Mouse (Mus musculus) liver, postnatal 0 days (tissue): Measurements from ENCODE around the gene Rhox12. TPM values are rescaled to one million over a fixed set of nuclear protein-coding genes. Genes with fewer than 3 reads are reported as not detected.

ENCODE experiments used
- ATAC-seq: fragments of 200-750 bp; cut with Nextera tagmentation; 2 replicates; pipeline ENCODE4 v1.8.0; 2017; ENCODE audit warnings: mild to moderate bottlenecking, moderate library complexity
- DNase-seq: peaks from one replicate; pipeline ENCODE4 v3.0.0-alpha.2; 2016
- H3K27ac ChIP-seq: fragments of 300-500 bp; sonication (generic); 2 replicates; pipeline ENCODE4 v1.5.1; 2014; ENCODE audit warnings: antibody characterized with exemption, moderate library complexity, mild to moderate bottlenecking, low read depth
- H3K27me3 ChIP-seq: fragments of 300-500 bp; sonication (generic); 2 replicates; pipeline ENCODE4 v1.6.1; 2014; ENCODE audit warnings: low read length, control low read depth, mixed read lengths; ENCODE audit not compliant: insufficient read depth
- H3K36me3 ChIP-seq: fragments of 300-500 bp; sonication (generic); replicated peaks from 2 replicates; pipeline ENCODE4 v1.6.1; 2014; ENCODE audit warnings: mild to moderate bottlenecking, control low read depth, low read length, moderate library complexity, mixed read lengths; ENCODE audit not compliant: insufficient read depth
- H3K4me1 ChIP-seq: fragments of 300-500 bp; sonication (generic); 2 replicates; pipeline ENCODE4 v1.6.1; 2014; ENCODE audit warnings: antibody characterized with exemption, mild to moderate bottlenecking, control low read depth; ENCODE audit not compliant: insufficient read depth
- H3K4me2 ChIP-seq: fragments of 300-500 bp; sonication (generic); 2 replicates; pipeline ENCODE4 v1.6.1; 2014; ENCODE audit warnings: low read depth, mild to moderate bottlenecking, low read length, moderate library complexity, mixed read lengths
- H3K4me3 ChIP-seq: fragments of 300-500 bp; sonication (generic); 2 replicates; pipeline ENCODE4 v1.5.1; 2014; ENCODE audit warnings: low read depth, low read length
- H3K9ac ChIP-seq: fragments of 300-500 bp; sonication (generic); replicated peaks from 2 replicates; pipeline ENCODE4 v1.6.1; 2014; ENCODE audit warnings: mild to moderate bottlenecking, moderate library complexity
- H3K9me3 ChIP-seq: fragments of 300-500 bp; sonication (generic); 2 replicates; pipeline ENCODE4 v1.6.1; 2016; ENCODE audit warnings: mild to moderate bottlenecking, control low read depth, low read length, mixed read lengths
- CTCF ChIP-seq: sonication (generic); IDR thresholded peaks from 2 replicates; pipeline ENCODE4 v1.5.1; 2016; ENCODE audit warnings: antibody characterized with exemption, low read depth
- EP300 ChIP-seq: IDR thresholded peaks from 2 replicates; pipeline ENCODE4 v1.6.1; 2016; ENCODE audit warnings: antibody characterized with exemption, low read depth, mild to moderate bottlenecking
- WGBS: fragments of 180-500 bp; shearing (Covaris S2); extraction: QIAGEN DNeasy Blood & Tissue Kit; methylation state at CpG from one replicate; pipeline ENCODE4 v1.1.7; 2014; ENCODE audit not compliant: insufficient replicate concordance; 5-methylcytosine and 5-hydroxymethylcytosine counted together
- polyA plus RNA-seq: library from polyadenylated mRNA; unstranded; fragments of >200 nt; fragmentation: Nextera tagmentation; extraction: Ambion mirVana; gene quantifications from 2 replicates; pipeline ENCODE4 v1.2.1, GENCODE M21; 2015

The Rhox12 gene
- polyA plus RNA-seq, 1 experiment from 2014 or later, result not detected

GRCm38 (mm10) chrX:38061544-38061943 is 49.2 kb downstream of the Rhox12 start:
- H3K4me1 ChIP-seq, result no peaks in the 10 kb centered on the region
- H3K9ac ChIP-seq, result no peak overlapping the region
- no peak for ATAC-seq
- no peak overlapping the region for H3K4me2 ChIP-seq
- no peak for DNase-seq
- H3K36me3 ChIP-seq, result no peaks in the 10 kb centered on the region
- H3K27me3 ChIP-seq, result no peaks in the 10 kb centered on the region
- WGBS, result 6% methylated on average over 1 of the region's 1 CpGs
- H3K9me3 ChIP-seq, result no peaks in the 10 kb centered on the region
- no peak for TF ChIP-seq EP300
- TF ChIP-seq CTCF, result peak; percentile 49
- no peak overlapping the region for H3K27ac ChIP-seq
- no peak overlapping the region for H3K4me3 ChIP-seq

Other genes starting within 250 kb of the Rhox12 start
- gene Rhox8, start 232.0 kb downstream of the Rhox12 start, polyA plus RNA-seq, result not detected in 2 replicates
- gene Rhox7b, start 213.7 kb downstream of the Rhox12 start, polyA plus RNA-seq, result not detected in 2 replicates
- not detected in 2 replicates for gene Rhox9, start 209.1 kb downstream of the Rhox12 start, polyA plus RNA-seq
- not detected in 2 replicates for gene Btg1-ps1, start 92.1 kb downstream of the Rhox12 start, polyA plus RNA-seq
- not detected in 2 replicates for gene Btg1-ps2, start 67.8 kb downstream of the Rhox12 start, polyA plus RNA-seq
- gene Rhox10, start 44.4 kb downstream of the Rhox12 start, polyA plus RNA-seq, result not detected in 2 replicates
- gene Rhox11, start 25.8 kb downstream of the Rhox12 start, polyA plus RNA-seq, result not detected in 2 replicates
- not detected in 2 replicates for gene Rhox13, start 10.3 kb upstream of the Rhox12 start, polyA plus RNA-seq
- gene Zbtb33, start 78.9 kb upstream of the Rhox12 start, polyA plus RNA-seq, result 1.3 TPM in 2 replicates
- gene Tmem255a, start 141.5 kb upstream of the Rhox12 start, polyA plus RNA-seq, result 2.4 and 2.7 TPM in 2 replicates
- 0.06 and 1.5 TPM in 2 replicates for gene Atp1b4, start 205.3 kb upstream of the Rhox12 start, polyA plus RNA-seq